Mouse (Mus musculus) cerebellum, adult 9-10 months (tissue): ENCODE measurements at regions not wholly inside any gene's neighbourhood (a gene's known extent, or its start where the extent isn't known, plus 50 kb on each side); places are given as distances from the start of the nearest gene placed in this dataset.
"Not testable (repeated sequence)": the region's sequence is repeated elsewhere in the genome, so short reads cannot be mapped to it uniquely, and the experiment has no call there.

Experiments
- DNase-seq: peaks from one replicate; pipeline ENCODE4 v3.0.0; 2022

DNA sequence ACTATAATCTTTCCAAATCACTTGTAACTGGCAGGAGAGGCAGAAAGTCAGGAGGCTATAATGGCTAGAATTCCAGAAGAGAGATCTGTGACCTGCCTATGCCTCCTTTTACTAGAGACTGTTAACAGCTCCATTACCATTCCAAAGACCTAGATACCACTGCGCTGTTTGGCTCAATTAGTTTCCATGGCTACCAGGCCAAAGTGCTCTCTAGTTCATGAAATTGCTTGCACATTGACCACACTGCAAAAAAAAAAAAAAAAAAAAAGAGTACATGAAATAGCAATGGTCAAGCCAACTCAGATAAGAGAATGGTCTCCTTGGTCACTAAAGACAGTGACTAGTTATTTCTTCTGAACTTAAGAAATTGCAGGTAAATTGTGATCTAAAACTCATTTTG, 366.5 kb upstream of the Grid2 start:
- no peak for DNase-seq

DNA sequence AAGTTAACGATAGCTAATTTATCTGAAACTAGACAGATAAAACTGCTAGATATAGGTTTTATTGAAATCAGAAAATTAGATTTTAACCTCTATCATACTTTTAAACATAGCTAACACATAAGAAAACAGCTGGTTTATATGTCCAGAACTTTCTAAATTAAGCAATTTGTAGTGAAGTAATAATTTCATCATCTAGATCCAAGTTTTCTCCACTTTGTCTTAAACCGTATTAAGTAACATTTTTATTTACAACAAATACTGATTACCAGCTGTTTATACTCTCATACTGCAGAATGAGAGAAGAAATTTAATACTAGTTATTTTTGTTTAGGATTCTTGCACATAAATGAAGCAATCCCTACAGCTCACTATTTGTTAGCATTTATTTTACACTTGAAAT, 342.9 kb upstream of the Grid2 start:
- no peak for DNase-seq

DNA sequence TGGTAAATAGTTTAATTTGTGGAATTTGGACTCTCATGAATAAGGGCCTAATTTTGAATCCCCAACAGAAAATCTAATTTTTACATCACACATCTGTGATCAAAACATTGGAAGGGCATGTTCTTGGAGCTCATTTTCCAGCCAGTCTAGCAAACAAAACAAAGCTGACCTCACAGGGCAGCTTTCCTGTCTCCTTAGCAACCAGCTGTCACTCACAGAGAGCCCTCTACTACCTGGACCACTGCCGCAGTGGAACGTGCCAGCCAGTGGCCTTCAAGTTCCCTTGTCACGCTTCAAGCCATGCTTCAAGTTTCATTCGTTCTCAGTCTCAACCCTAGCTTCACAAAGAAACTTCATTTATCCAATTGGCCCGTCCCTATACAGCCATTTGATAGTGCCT, 338.6 kb upstream of the Grid2 start:
- not testable (repeated sequence) for DNase-seq

DNA sequence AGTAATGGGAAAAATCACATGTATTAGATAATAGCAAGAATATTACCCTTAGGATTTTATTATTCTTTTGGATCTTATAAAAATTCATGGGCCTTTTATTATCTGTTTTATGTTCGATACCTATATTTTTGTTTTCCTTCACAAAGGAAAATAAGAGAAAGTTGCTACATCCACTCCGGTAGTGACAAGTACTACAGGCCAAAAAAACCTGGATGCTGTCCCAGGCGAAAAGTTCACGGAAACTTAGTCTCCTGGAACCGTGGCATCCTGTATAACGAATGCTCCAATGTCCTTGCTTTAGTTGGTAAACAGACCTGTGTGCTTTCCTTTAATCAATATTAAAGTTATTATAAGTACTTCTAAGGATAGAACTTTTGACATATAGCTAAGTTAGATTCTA, 337.7 kb upstream of the Grid2 start:
- DNase-seq, result no peak

DNA sequence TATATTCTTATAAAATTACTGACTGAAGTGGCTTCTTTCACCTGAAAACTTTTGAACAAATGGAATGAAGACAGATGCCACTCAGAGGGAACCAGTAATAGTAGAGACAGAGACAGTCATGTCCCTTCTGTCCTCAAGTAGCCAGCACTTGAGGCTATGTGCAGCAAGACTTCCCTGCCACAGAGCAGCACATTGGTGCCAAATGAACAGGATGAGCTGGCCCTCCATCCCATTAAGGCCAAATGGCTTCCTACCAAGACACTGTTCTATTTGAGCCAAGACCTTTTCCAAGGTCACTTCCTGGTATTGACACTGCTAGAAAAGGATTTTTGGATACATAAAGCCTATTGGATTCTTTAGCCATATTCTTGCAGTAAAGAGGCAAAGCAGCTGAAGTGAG, 336.6 kb upstream of the Grid2 start:
- peak; percentile 47 for DNase-seq
